Mouse (Mus musculus) brain, embryonic 14.5 days (tissue): Measurements from ENCODE around the gene Snapc1.

Experiments
- CTCF ChIP-seq: fragments of 200-500 bp; IDR thresholded peaks from 2 replicates; pipeline ENCODE4 v1.5.1; 2012; ENCODE audit warnings: inconsistent platforms, mild to moderate bottlenecking, moderate library complexity, borderline replicate concordance; ENCODE audit not compliant: insufficient read depth, insufficient read length; ENCODE audit errors: extremely low read depth
- POLR2A ChIP-seq: fragments of 200-500 bp; IDR thresholded peaks from 2 replicates; pipeline ENCODE4 v1.6.1; 2012; ENCODE audit warnings: mild to moderate bottlenecking, inconsistent platforms, borderline replicate concordance; ENCODE audit not compliant: poor library complexity, insufficient read depth, insufficient read length, severe bottlenecking; ENCODE audit errors: extremely low read depth

DNA sequence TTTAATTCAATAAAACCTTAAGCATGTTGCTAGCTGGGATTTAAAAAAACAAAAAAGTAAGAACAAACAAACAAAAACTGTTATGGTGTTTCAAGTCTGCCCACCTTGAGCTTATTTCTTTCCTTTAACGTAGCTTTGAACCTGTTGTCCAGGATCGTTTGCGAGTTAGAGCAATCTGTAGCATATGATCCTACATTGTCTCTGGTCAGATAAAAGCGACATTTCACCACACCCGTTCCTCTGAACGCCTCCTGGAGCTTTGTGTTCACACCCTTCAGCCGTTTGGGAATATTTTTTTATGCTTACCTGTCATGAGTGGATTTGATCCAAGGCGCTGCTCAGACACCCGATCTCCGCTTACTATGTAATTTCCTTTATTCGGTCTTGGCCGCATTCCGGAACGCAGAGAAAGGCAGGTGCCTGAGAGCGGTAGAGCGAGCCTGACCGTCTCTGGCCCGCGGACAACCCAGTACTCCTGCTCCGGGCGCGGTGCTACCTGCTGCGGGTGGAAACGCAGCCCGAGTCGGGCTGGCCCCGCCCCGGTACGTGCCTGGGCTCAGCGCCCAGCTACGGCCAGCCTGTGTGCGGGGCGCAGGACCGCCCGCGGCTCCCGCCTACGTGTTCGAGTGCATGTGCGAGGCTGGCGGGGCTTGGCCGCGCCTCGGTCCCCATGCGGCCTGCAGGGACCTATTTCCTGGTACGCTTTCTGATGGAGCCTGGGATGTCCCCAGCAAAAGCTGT lies 14.8 kb upstream of the Snapc1 start:
- TF ChIP-seq POLR2A (no peak), CTCF (no peak)
